Mouse (Mus musculus) macrophage (primary cell): ENCODE results near the gene Naip1. TPM values are rescaled to one million over a fixed set of nuclear protein-coding genes. Genes with fewer than 3 reads are reported as not detected.
"Not testable (repeated sequence)": the region's sequence is repeated elsewhere in the genome, so short reads cannot be mapped to it uniquely, and the experiment has no call there.

Experiments
- H3K27ac ChIP-seq: fragments of 350-480 bp; formaldehyde crosslinking; 2 replicates; pipeline ENCODE4 v1.9.0; 2021
- H3K36me3 ChIP-seq: fragments of 350-480 bp; formaldehyde crosslinking; 2 replicates; pipeline ENCODE4 v1.9.0; 2021; ENCODE audit errors: inconsistent target
- H3K4me3 ChIP-seq: fragments of 350-480 bp; formaldehyde crosslinking; 2 replicates; pipeline ENCODE4 v1.9.0; 2021; ENCODE audit errors: inconsistent target
- H3K79me2 ChIP-seq: fragments of 350-480 bp; formaldehyde crosslinking; 2 replicates; pipeline ENCODE4 v1.9.0; 2021; ENCODE audit errors: inconsistent target
- WGBS: methylation state at CpG from one replicate; pipeline ENCODE4 v1.1.7; 2026; ENCODE audit warnings: inconsistent platforms; ENCODE audit not compliant: missing documents; 5-methylcytosine and 5-hydroxymethylcytosine counted together
- polyA plus RNA-seq: library from polyadenylated mRNA; stranded (reverse); fragments of 250-400 nt; gene quantifications from 3 replicates; pipeline ENCODE4 v1.2.4, GENCODE M21; 2018; ENCODE audit warnings: inconsistent platforms
- total RNA-seq, 78 experiments: library from RNA; depleted of rRNA; stranded (reverse); fragments of 250-400 nt; gene quantifications; 1 replicate in 9 of 78; 2 replicates in 24 of 78; 3 replicates in 43 of 78; 4 replicates in 2 of 78; pipeline ENCODE4 v1.2.4; 2018; ENCODE audit warnings: inconsistent platforms in 56 of 78

Gene Naip1
- total RNA-seq (2018; cell fraction: chromatin; rRNA removed): 1 to 10 TPM in 12 of 26 experiments, under 1 TPM in 12, not detected in 2; 0.08 to 3.5 (median 1.0) TPM
- total RNA-seq (2018; cell fraction: cytosol; rRNA removed): under 1 TPM; 0.09 to 0.92 (median 0.26) TPM
- total RNA-seq (2018; cell fraction: nucleus; rRNA removed): 1 to 10 TPM in 10 of 26 experiments, under 1 TPM in 13, not detected in 3; 0.12 to 2.9 (median 0.94) TPM
- 0.05 to 0.19 TPM (median 0.13 TPM) in 3 replicates for polyA plus RNA-seq

- not testable (repeated sequence) for H3K4me3 ChIP-seq, H3K36me3 ChIP-seq, H3K79me2 ChIP-seq, H3K27ac ChIP-seq
- 78% methylated on average over 7 of the region's 8 CpGs for WGBS
Measured at GRCm38 (mm10) chr13:100452415-100453127, at the start of gene Naip1. Gene Naip1 (minus strand): TSS chr13:100452869.

GRCm38 (mm10) chr13:100499625-100500024, 47.0 kb upstream of the Naip1 start:
- H3K36me3 ChIP-seq, H3K27ac ChIP-seq, H3K79me2 ChIP-seq, H3K4me3 ChIP-seq: not testable (repeated sequence)

GRCm38 (mm10) chr13:100495337-100495736, 42.7 kb upstream of the Naip1 start:
- H3K27ac ChIP-seq: no peak overlapping the region
- WGBS: 94% methylated on average over 4 of the region's 4 CpGs
- H3K79me2 ChIP-seq: peaks cover 8% of the 10 kb centered on the region; the same call in 1 of the 2 replicates
- H3K36me3 ChIP-seq: no peaks in the 10 kb centered on the region
- H3K4me3 ChIP-seq: no peak overlapping the region

GRCm38 (mm10) chr13:100494370-100494769, 41.7 kb upstream of the Naip1 start:
- H3K36me3 ChIP-seq, H3K27ac ChIP-seq, H3K4me3 ChIP-seq, H3K79me2 ChIP-seq: not testable (repeated sequence)
- 89% methylated on average over 8 of the region's 8 CpGs for WGBS

GRCm38 (mm10) chr13:100493313-100493712, 40.6 kb upstream of the Naip1 start:
- no peak overlapping the region for H3K4me3 ChIP-seq
- H3K27ac ChIP-seq: no peak overlapping the region
- no peaks in the 10 kb centered on the region for H3K36me3 ChIP-seq
- 44% methylated on average over 8 of the region's 8 CpGs for WGBS
- H3K79me2 ChIP-seq: peaks cover 8% of the 10 kb centered on the region; the same call in 1 of the 2 replicates

GRCm38 (mm10) chr13:100492061-100492787, 39.6 kb upstream of the Naip1 start, which contains the start of gene Gtf2h2:
Gene Gtf2h2 (minus strand): TSS chr13:100492579.
- 1% methylated on average over 51 of the region's 51 CpGs for WGBS
- Histone ChIP-seq H3K4me3 (peak within 1 kb of the TSS; percentile 56), H3K27ac (peak within 1 kb of the TSS; percentile 47), H3K79me2 (peaks cover 8% of the 10 kb centered on the region; the same call in 1 of the 2 replicates), H3K36me3 (peaks cover 10% of the 10 kb centered on the region; the same call in 1 of the 2 replicates)

- H3K36me3 ChIP-seq: peaks cover 16% of the 10 kb centered on the region; the same call in 1 of the 2 replicates
- H3K27ac ChIP-seq: no peak overlapping the region
- H3K4me3 ChIP-seq: peak overlapping the region; percentile 56
- peaks cover 8% of the 10 kb centered on the region; the same call in 1 of the 2 replicates for H3K79me2 ChIP-seq
- WGBS: 13% methylated on average over 6 of the region's 6 CpGs
Measured at GRCm38 (mm10) chr13:100491623-100492022, 39.0 kb upstream of the Naip1 start.

- Histone ChIP-seq H3K4me3 (no peak overlapping the region), H3K36me3 (peaks cover 18% of the 10 kb centered on the region; the same call in 1 of the 2 replicates), H3K27ac (no peak overlapping the region), H3K79me2 (peaks cover 8% of the 10 kb centered on the region; the same call in 1 of the 2 replicates)
- WGBS: 43% methylated on average over 5 of the region's 5 CpGs
Measured at GRCm38 (mm10) chr13:100490424-100490823, 37.8 kb upstream of the Naip1 start.

GRCm38 (mm10) chr13:100483610-100484009, 30.9 kb upstream of the Naip1 start:
- Histone ChIP-seq H3K79me2 (no peaks in the 10 kb centered on the region), H3K36me3 (peaks cover 35% of the 10 kb centered on the region; the same call in 1 of the 2 replicates), H3K4me3 (no peak overlapping the region), H3K27ac (no peak overlapping the region)
- 97% methylated on average over 7 of the region's 7 CpGs for WGBS

- no peak overlapping the region for H3K4me3 ChIP-seq
- H3K36me3 ChIP-seq: peaks cover 11% of the 10 kb centered on the region
Measured at GRCm38 (mm10) chr13:100463527-100464222, 11.0 kb upstream of the Naip1 start.

GRCm38 (mm10) chr13:100461336-100461735, 8.7 kb upstream of the Naip1 start:
- H3K27ac ChIP-seq: no peak overlapping the region

More at GRCm38 (mm10) chr13:100463527-100464222, 11.0 kb upstream of the Naip1 start:
- 93% methylated on average over 2 of the region's 2 CpGs for WGBS
- Histone ChIP-seq H3K79me2 (no peaks in the 10 kb centered on the region), H3K27ac (no peak overlapping the region)

GRCm38 (mm10) chr13:100449495-100449894, 3.2 kb downstream of the Naip1 start:
- WGBS: 12% methylated on average over 1 of the region's 1 CpGs
- no peaks in the 10 kb centered on the region for H3K36me3 ChIP-seq
- H3K4me3 ChIP-seq: no peak overlapping the region
- no peak overlapping the region for H3K27ac ChIP-seq
- H3K79me2 ChIP-seq: no peaks in the 10 kb centered on the region

More at GRCm38 (mm10) chr13:100461336-100461735, 8.7 kb upstream of the Naip1 start:
- 96% methylated on average over 3 of the region's 3 CpGs for WGBS
- Histone ChIP-seq H3K36me3 (peaks cover 3% of the 10 kb centered on the region; the same call in 1 of the 2 replicates), H3K79me2 (no peaks in the 10 kb centered on the region), H3K4me3 (no peak overlapping the region)

- Histone ChIP-seq H3K27ac (no peak overlapping the region), H3K4me3 (no peak overlapping the region), H3K79me2 (no peaks in the 10 kb centered on the region), H3K36me3 (no peaks in the 10 kb centered on the region)
- WGBS: 42% methylated on average over 3 of the region's 3 CpGs
Measured at GRCm38 (mm10) chr13:100440116-100440515, 12.6 kb downstream of the Naip1 start.

- 42% methylated on average over 1 of the region's 1 CpGs for WGBS
- Histone ChIP-seq H3K79me2 (no peaks in the 10 kb centered on the region), H3K36me3 (no peaks in the 10 kb centered on the region), H3K27ac (no peak overlapping the region), H3K4me3 (no peak overlapping the region)
Measured at GRCm38 (mm10) chr13:100438701-100439100, 14.0 kb downstream of the Naip1 start.
